Mouse (Mus musculus) ES-E14 (cell line): ENCODE data around the gene Prss57. TPM values are rescaled to one million over a fixed set of nuclear protein-coding genes. Genes with fewer than 3 reads are reported as not detected.

Source experiments
- DNase-seq: peaks from one replicate; pipeline ENCODE4 v3.0.0-alpha.2; 2013; ENCODE audit warnings: low read depth, low spot score
- H3K27ac ChIP-seq: 2 replicates; pipeline ENCODE4 v1.5.1; 2012; ENCODE audit warnings: low read depth, mild to moderate bottlenecking, low read length, moderate library complexity, mixed read lengths; ENCODE audit not compliant: poor library complexity, insufficient read depth, severe bottlenecking
- H3K36me3 ChIP-seq: 2 replicates; pipeline ENCODE4 v1.6.1; 2012; ENCODE audit warnings: mild to moderate bottlenecking, low read length, moderate library complexity, mixed read lengths; ENCODE audit not compliant: control insufficient read depth, poor library complexity, insufficient read depth, severe bottlenecking
- H3K4me1 ChIP-seq, 2 experiments: fragments of 150-350 bp in 1 of 2; sonication (generic) in 1 of 2; 2 replicates each; pipeline ENCODE4 v1.6.1; 2012; ENCODE audit warnings: low read length in 2 of 2, mild to moderate bottlenecking in 1 of 2, mixed read lengths in 1 of 2; ENCODE audit not compliant: control insufficient read depth in 2 of 2, insufficient read depth in 2 of 2, poor library complexity in 1 of 2
- H3K4me3 ChIP-seq, 2 experiments: fragments of 150-350 bp in 1 of 2; sonication (generic) in 1 of 2; 2 replicates each; pipeline ENCODE4 v1.5.1; 2012; ENCODE audit warnings: low read length in 2 of 2, low read depth in 1 of 2, mild to moderate bottlenecking in 1 of 2, mixed read lengths in 1 of 2; ENCODE audit not compliant: insufficient read depth in 1 of 2, poor library complexity in 1 of 2, severe bottlenecking in 1 of 2
- H3K9ac ChIP-seq: 2 replicates; pipeline ENCODE4 v1.6.1; 2012; ENCODE audit warnings: low read depth, mild to moderate bottlenecking, low read length, mixed read lengths; ENCODE audit not compliant: poor library complexity, insufficient read depth, severe bottlenecking
- H3K9me3 ChIP-seq: fragments of 150-350 bp; sonication (generic); 2 replicates; pipeline ENCODE4 v1.6.1; 2012; ENCODE audit warnings: low read depth, mild to moderate bottlenecking, low read length; ENCODE audit not compliant: control insufficient read depth, insufficient read depth
- CHD2 ChIP-seq: IDR thresholded peaks from 2 replicates; pipeline ENCODE4 v1.6.1; 2014; ENCODE audit warnings: mild to moderate bottlenecking, low read depth, low read length, inconsistent platforms
- HCFC1 ChIP-seq: IDR thresholded peaks from 2 replicates; pipeline ENCODE4 v1.6.1; 2012; ENCODE audit warnings: low read length, inconsistent platforms, borderline replicate concordance; ENCODE audit not compliant: insufficient read depth
- MAFK ChIP-seq: IDR thresholded peaks from 2 replicates; pipeline ENCODE4 v1.6.1; 2014; ENCODE audit warnings: mild to moderate bottlenecking, low read depth, low read length, inconsistent platforms; ENCODE audit not compliant: insufficient read depth
- ZC3H11A ChIP-seq: IDR thresholded peaks from 2 replicates; pipeline ENCODE4 v1.6.1; 2012; ENCODE audit warnings: low read depth, mild to moderate bottlenecking, inconsistent platforms, low read length, borderline replicate concordance
- ZNF384 ChIP-seq: IDR thresholded peaks from 2 replicates; pipeline ENCODE4 v1.6.1; 2012; ENCODE audit warnings: low read depth, low read length, inconsistent platforms
- in situ Hi-C, 2 experiments: fragments of 600-800 bp; cut with MboI; formaldehyde crosslinking; loops; one replicate each; pipeline ENCODE4 v1.15.1; 2025; ENCODE audit warnings: low sequenced_read_pairs in 2 of 2, inconsistent platforms in 1 of 2; ENCODE audit not compliant: unreplicated experiment in 2 of 2
- total RNA-seq: library from RNA; depleted of rRNA; stranded (reverse); fragments of 300-350 nt; gene quantifications from 2 replicates; pipeline ENCODE4 v1.2.3, GENCODE M21; 2012

The Prss57 gene
- total RNA-seq, 1 experiment, result 0.27 TPM

- TF ChIP-seq ZNF384 (no peak), HCFC1 (no peak), ZC3H11A (no peak), CHD2 (no peak), MAFK (no peak)
- H3K4me3 ChIP-seq, result peak overlapping the region; percentile 77 to 98
- peaks cover 10 to 26% of the 10 kb centered on the region in 2 experiments for H3K4me1 ChIP-seq
- peak overlapping the region; percentile 45; the same call in 1 of the 2 replicates for H3K9ac ChIP-seq
- in situ Hi-C loops, result no loop called here
- DNase-seq, result no peak
- no peak overlapping the region for H3K27ac ChIP-seq
- no peaks in the 10 kb centered on the region for H3K9me3 ChIP-seq
- no peaks in the 10 kb centered on the region for H3K36me3 ChIP-seq
These were observed 3.8 kb upstream of the Prss57 start for GRCm38 (mm10) chr10:79794491-79794931.

DNA sequence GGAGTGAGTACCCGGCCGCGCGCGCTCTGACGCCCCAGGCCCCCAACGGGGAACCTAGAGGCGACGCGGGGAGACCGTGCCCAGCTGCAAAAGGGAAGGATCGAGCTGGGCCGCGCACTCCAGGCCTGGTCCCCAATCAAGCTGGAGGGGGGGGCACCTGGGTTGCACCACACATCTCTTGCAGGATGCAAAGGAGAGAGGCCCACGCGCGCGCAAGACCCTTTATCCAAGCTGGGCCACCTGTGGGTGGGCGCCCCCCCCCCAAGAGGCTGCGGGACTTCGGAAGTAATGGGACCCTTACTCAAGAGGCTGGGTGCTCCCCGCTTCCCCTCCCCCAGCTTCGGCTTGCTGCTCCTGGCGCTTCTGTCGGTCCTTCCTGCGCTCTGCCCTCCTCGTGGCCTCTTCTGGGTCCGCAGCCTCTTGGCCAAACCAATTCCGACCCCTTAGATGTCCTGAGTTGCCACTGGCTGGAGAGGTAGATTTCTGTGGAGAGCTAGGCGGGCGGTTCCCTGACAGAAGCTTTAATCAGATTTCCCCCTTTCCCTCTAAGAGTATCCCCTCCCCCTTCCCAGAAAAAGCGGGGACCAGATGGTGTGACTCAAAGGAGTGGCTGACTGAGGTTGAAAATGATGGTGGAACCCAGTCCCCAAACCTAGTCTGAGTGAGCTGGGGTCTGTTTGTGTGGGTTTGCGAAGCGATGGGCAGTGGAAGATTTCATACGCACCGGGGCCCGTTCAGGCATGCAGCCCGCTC, 3.2 kb upstream of the Prss57 start:
- no peak for DNase-seq
- H3K36me3 ChIP-seq, result no peaks in the 10 kb centered on the region
- peaks cover 10 to 26% of the 10 kb centered on the region in 2 experiments for H3K4me1 ChIP-seq
- H3K27ac ChIP-seq, result no peak overlapping the region; the same call in 1 of the 2 replicates
- H3K4me3 ChIP-seq, result peak overlapping the region; percentile 77 to 98
- no peaks in the 10 kb centered on the region for H3K9me3 ChIP-seq
- in situ Hi-C loops, result no loop called here
- H3K9ac ChIP-seq, result peak overlapping the region; percentile 93
- no peak for TF ChIP-seq ZNF384
- no peak for TF ChIP-seq CHD2
- TF ChIP-seq MAFK, result no peak
- TF ChIP-seq ZC3H11A, result no peak
- TF ChIP-seq HCFC1, result no peak

DNA sequence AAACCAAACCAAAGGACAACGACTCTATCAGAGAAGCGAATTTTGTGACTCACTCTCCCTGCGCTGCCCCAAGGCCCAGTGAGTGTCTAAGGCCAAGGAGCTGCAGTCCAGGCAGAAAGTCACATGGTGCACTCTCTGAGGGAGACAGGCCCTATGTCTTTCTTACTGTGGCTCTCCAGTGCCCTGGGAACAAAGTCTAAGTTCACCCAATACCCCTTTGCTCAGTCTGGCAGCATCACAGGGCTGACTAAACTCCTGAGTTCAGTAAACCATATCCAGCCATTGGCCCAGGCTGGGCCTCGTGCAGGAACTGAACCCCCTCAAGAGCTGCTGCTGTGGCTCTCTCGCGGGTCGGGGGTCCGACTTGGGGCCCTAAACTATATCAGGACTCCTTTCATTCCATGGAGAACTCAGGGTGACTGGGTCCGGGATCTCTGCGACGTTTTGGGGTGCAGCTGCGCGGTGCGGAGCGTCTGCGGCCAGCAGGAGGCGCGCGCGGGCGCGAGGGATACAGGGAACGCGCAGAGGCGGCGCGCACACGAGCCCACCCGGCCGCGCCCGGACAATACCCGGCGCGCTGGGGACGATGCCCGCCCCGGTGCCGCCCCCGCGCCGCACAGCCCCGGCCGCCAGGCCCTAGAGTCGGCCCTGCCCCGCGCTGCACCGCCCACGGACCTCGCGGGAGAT, 2.4 kb upstream of the Prss57 start, which contains the start of gene Palm:
Palm (plus strand) TSS at position 522 of the 687 bp plus-strand sequence.
- in situ Hi-C loops, result no loop called here
- H3K4me3 ChIP-seq, result peak within 1 kb of the TSS; percentile 77 to 98
- H3K27ac ChIP-seq, result no peak within 1 kb of the TSS; the same call in 1 of the 2 replicates
- H3K4me1 ChIP-seq, result peaks cover 7 to 24% of the 10 kb centered on the region in 2 experiments
- DNase-seq, result no peak
- peak within 1 kb of the TSS; percentile 93 for H3K9ac ChIP-seq
- no peaks in the 10 kb centered on the region for H3K9me3 ChIP-seq
- no peaks in the 10 kb centered on the region for H3K36me3 ChIP-seq
- TF ChIP-seq MAFK, result no peak
- TF ChIP-seq ZC3H11A, result no peak
- TF ChIP-seq ZNF384, result no peak
- TF ChIP-seq HCFC1, result no peak; the same call in 1 of the 2 replicates
- no peak for TF ChIP-seq CHD2

GRCm38 (mm10) chr10:79792339-79793040, 1.7 kb upstream of the Prss57 start:
- no peak for DNase-seq
- peaks cover 7 to 21% of the 10 kb centered on the region in 2 experiments for H3K4me1 ChIP-seq
- H3K4me3 ChIP-seq, result no peak overlapping the region
- H3K9me3 ChIP-seq, result no peaks in the 10 kb centered on the region
- H3K9ac ChIP-seq, result no peak overlapping the region
- no peak overlapping the region for H3K27ac ChIP-seq
- in situ Hi-C loops, result no loop called here
- no peaks in the 10 kb centered on the region for H3K36me3 ChIP-seq
- TF ChIP-seq MAFK, result peak; percentile 93
- TF ChIP-seq HCFC1, result no peak
- TF ChIP-seq ZNF384, result peak; percentile 53; the same call in 1 of the 2 replicates
